Mouse (Mus musculus) bone marrow, adult 2 months (tissue): ENCODE results near the gene Vstm2b. TPM values are rescaled to one million over a fixed set of nuclear protein-coding genes. Genes with fewer than 3 reads are reported as not detected.

Source experiments
- H3K27ac ChIP-seq: fragments of 200-500 bp; 2 replicates; pipeline ENCODE4 v1.5.1; 2012; ENCODE audit warnings: low read depth, mild to moderate bottlenecking, control low read depth, inconsistent platforms, low read length; ENCODE audit not compliant: control insufficient read depth, poor library complexity, insufficient read depth
- H3K4me1 ChIP-seq: fragments of 200-500 bp; 2 replicates; pipeline ENCODE4 v1.6.1; 2011; ENCODE audit warnings: low read length; ENCODE audit not compliant: control insufficient read depth, insufficient read depth
- H3K4me3 ChIP-seq: fragments of 200-500 bp; replicated peaks from 2 replicates; pipeline ENCODE3; 2011; ENCODE audit warnings: mild to moderate bottlenecking, low read depth, low read length, control low read depth; ENCODE audit not compliant: control insufficient read depth
- CTCF ChIP-seq: fragments of 200-500 bp; IDR thresholded peaks from 2 replicates; pipeline ENCODE4 v1.5.1; 2011; ENCODE audit warnings: low read length, control low read depth; ENCODE audit not compliant: control insufficient read depth, insufficient read depth
- POLR2A ChIP-seq: fragments of 200-500 bp; IDR thresholded peaks from 2 replicates; pipeline ENCODE4 v1.6.1; 2011; ENCODE audit warnings: low read depth, mild to moderate bottlenecking, control low read depth, low read length, borderline replicate concordance; ENCODE audit not compliant: control insufficient read depth
- WGBS: fragments of 180-500 bp; shearing (Covaris S2); methylation state at CpG from one replicate; pipeline ENCODE4 v1.1.7; 2018; 5-methylcytosine and 5-hydroxymethylcytosine counted together
- polyA plus RNA-seq: library from polyadenylated mRNA; stranded (reverse); fragments of >200 nt; gene quantifications from 2 replicates; pipeline ENCODE4 v1.2.4, GENCODE M21; 2011; ENCODE audit warnings: low replicate concordance; ENCODE audit not compliant: missing spikeins, insufficient read depth, insufficient read length

The Vstm2b gene
- polyA plus RNA-seq = not detected in 2 replicates

DNA sequence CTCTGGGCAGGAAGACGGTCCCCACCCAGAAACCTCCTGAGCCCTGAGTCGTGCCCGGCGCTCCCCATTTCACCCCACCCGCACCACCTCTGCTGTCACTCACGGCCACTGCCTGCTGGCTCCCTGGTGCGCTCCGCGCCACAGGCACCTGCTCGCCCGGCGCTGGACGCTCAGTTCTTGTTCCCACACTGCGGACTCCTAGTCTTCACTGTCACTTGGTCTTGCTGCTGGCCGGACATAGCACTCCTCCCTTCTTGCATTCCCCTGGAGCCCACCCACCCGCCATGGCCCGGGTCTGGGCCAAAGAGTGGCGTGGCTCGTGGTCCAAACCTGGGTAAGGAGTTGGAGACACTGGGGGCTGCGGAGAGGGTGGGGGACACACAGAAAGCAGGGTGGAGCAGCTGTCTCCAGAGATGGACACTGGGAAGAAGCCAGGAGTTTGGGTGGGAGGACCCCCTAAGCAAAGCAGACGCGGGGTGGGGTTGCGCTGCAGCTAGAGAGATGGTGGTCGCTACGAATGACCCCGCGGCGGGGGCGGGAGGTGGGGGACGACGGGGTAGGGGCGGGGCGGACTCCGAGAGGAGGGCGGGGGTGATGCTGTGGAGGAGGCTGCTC lies at the start of gene Vstm2b:
Vstm2b (plus strand) TSS at position 233 of the 615 bp plus-strand sequence.
- Histone ChIP-seq H3K4me3 (no peak within 1 kb of the TSS), H3K27ac (no peak within 1 kb of the TSS), H3K4me1 (no peaks in the 10 kb centered on the region)
- TF ChIP-seq POLR2A (no peak), CTCF (no peak)
- WGBS = 10% methylated on average over 28 of the region's 35 CpGs

DNA sequence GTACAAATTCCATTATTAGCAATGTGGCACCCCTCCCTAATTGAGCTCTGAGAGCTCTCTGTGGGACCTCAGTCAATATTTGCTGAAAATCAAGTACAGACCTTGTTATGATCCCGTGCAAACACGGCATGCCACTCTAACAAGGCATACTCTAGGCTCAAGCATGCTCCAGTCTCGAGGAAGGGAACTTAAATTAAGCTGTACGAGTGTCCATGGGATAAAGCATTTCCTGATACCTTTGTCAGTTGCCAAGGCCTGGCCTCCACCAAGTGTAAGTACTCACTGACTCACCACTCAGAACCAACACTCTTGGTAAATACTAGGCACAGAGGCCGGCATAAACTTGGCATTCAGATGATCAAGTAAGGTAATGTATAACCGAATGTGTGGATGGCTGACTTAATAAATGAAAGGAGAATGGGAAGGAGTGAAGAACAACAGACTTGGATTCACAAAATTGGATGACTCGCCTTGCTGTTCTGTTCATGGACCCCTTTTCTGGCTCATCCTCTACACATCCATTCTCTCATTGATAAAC lies 42.0 kb upstream of the Vstm2b start:
- TF ChIP-seq POLR2A = no peak
- TF ChIP-seq CTCF = no peak
- Histone ChIP-seq H3K4me3 (no peak overlapping the region), H3K4me1 (no peaks in the 10 kb centered on the region), H3K27ac (no peak overlapping the region)
- WGBS = 67% methylated on average over 7 of the region's 7 CpGs

DNA sequence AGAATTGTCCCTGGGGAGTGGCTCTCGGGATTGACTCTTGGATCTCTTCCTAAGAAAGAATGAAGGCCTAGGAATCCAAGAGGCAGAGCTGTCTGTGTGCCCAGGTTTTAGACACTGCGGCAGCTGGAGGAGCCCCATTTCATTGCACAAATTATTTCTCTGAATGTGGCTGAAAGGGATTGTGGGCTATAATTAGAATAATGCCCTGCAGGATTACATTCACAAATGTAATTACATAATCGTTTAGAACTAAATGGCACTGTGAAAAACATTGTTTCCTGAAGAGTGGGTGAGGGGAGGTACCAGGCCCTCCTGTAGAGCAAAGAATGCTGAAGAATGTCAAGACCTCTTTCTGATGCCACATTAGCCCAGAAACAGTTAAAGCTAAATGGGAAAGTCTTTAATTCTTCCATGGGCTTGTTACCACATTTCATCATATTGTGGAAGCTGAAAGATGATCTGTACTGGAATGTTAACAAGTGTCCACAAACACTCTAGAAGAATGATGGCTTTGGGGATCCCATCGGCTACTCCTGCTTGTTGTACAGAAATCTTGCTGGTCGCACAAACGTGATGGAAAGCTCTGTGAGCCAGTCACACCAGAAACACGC lies 24.6 kb upstream of the Vstm2b start:
- H3K4me1 ChIP-seq = no peaks in the 10 kb centered on the region
- H3K27ac ChIP-seq = no peak overlapping the region
- no peak overlapping the region for H3K4me3 ChIP-seq
- no peak for TF ChIP-seq CTCF
- TF ChIP-seq POLR2A = no peak
- 69% methylated on average over 7 of the region's 7 CpGs for WGBS

DNA sequence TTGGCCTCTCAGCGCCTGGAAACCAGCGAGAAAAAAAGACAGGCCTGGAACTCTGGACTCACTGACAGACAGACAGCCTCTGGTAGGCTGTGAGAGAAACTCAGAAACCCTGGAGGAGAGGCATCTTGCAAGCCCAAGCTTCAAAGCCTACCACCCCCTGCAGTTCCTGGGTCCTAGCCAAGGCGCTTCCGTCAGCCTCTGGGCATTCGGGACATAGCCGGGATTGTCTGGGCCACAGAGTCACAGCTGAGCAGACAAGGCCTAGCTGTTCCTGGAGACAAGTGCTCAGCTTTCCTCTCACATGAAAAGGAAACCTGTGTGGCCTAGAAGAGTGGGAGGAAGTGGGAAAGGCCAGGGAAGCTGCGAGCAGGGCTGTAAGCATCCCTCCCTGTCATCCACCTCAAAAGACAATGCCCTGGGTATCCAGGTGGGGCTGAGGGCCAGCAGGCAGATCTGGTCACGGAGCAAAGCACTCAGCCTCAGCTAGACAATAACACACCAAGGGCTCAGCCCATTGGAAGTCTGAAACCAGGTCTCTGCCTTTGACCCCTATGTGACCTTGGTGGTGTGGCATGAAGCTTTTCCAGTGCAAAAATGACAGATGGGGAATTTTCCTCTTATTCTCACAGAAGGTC lies 13.2 kb upstream of the Vstm2b start:
- 71% methylated on average over 8 of the region's 8 CpGs for whole genome bisulfite sequencing
- TF ChIP-seq POLR2A = no peak
- H3K4me3 ChIP-seq = no peak overlapping the region
- H3K4me1 ChIP-seq = no peaks in the 10 kb centered on the region
- H3K27ac ChIP-seq = no peak overlapping the region

DNA sequence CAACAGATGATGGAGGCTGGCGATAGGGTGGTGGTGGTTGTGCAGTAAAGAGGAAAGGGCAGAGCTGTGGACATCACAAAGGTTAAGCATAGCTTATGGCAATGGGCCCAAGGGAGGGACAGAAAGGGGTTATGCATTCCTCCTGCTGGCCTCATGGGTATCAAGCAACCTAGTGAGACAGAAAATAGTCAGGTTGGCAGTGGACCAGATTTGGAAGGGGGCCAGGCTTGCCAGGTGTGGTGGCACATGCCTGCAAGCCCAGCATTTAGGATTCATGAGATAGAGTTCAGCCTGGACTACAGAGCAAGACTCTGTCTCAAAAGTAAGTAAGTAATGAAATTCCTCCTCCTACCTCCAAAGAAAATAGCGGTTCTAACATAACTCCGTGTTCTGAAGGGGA lies 9.8 kb upstream of the Vstm2b start:
- H3K4me3 ChIP-seq = no peak overlapping the region
- H3K4me1 ChIP-seq = no peaks in the 10 kb centered on the region
- no peak for TF ChIP-seq CTCF
- no peak for TF ChIP-seq POLR2A
- WGBS = 80% methylated on average over 3 of the region's 3 CpGs
- H3K27ac ChIP-seq = no peak overlapping the region

DNA sequence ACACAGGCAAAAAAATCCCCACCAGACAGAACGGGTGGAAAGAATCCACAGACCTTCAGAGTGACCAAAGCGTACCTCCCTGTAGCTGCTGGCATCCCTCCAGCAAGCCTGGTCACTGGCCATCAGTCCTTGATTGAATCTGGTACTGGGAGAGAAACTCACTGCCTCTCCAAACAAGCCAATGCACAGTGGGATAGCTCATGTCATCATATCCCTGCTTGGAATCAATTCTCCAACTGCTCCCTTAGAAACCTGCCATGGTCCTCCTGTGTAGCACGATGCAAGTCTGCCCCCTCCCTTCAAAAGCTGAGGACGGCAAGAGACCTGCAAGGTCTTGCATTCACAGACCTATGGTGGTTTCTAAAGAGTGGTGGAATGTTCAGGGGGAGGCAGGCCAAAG lies 1.2 kb upstream of the Vstm2b start:
- TF ChIP-seq POLR2A = no peak
- TF ChIP-seq CTCF = no peak
- Histone ChIP-seq H3K27ac (no peak overlapping the region), H3K4me1 (no peaks in the 10 kb centered on the region), H3K4me3 (no peak overlapping the region)
- 55% methylated on average over 4 of the region's 4 CpGs for WGBS

DNA sequence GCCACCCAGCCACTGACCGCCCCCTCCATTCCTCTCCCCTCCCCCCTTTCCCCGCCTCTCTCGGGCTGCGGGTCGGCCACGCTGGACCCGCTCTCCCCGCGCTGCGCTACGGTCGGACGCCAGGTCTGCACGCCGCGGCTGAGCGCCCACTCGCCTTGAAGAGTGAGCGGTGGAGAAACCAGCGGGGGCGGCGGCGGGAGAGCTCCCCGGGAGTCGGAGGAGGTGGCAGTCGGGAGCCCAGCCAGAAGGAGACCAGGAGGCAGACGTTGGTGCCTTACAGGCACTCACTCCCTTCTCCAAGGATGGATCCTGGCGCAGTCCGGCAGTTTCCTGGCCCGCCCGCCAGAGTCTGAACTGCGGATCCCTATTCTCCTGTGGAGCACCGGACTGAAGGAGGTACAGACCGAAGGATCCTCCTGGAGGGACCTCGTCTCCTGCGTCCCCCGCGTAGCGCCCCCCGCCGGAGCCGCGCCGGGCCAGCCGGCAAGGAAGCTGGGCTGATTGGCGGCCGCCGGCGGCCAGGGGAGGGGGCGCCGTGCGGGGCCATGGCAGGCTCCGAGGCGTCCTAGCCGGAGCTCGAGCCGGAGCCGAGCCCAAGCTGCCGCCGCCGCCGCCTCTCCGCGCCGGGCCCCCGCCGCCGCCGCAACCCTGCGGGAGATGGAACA lies 715 bp downstream of the Vstm2b start:
- 3% methylated on average over 68 of the region's 70 CpGs for WGBS
- Histone ChIP-seq H3K4me1 (no peaks in the 10 kb centered on the region), H3K4me3 (no peak overlapping the region), H3K27ac (no peak overlapping the region)
- no peak for TF ChIP-seq POLR2A
- no peak for TF ChIP-seq CTCF
